Mouse (Mus musculus): ENCODE data around the gene Kctd15.

Gene Kctd15

GRCm38 (mm10) chr7:34656632-34657031 is at the start of gene Kctd15:
Gene Kctd15 (minus strand): TSS chr7:34656732.
- WGBS: 69% methylated on average over 5 of the region's 5 CpGs

GRCm38 (mm10) chr7:34704401-34704800 is 47.9 kb upstream of the Kctd15 start:
- 73% methylated on average over 4 of the region's 4 CpGs for WGBS

- WGBS: 69% methylated on average over 4 of the region's 4 CpGs
Measured at GRCm38 (mm10) chr7:34703437-34703836, 46.9 kb upstream of the Kctd15 start.

- 26% methylated on average over 11 of the region's 11 CpGs for WGBS
Measured at GRCm38 (mm10) chr7:34702718-34703351, 46.3 kb upstream of the Kctd15 start.

- 47% methylated on average over 3 of the region's 3 CpGs for WGBS
Measured at GRCm38 (mm10) chr7:34699888-34700287, 43.4 kb upstream of the Kctd15 start.

- WGBS: 88% methylated on average over 9 of the region's 9 CpGs
Measured at GRCm38 (mm10) chr7:34698221-34698620, 41.7 kb upstream of the Kctd15 start.

GRCm38 (mm10) chr7:34696086-34696485 is 39.6 kb upstream of the Kctd15 start:
- 74% methylated on average over 9 of the region's 9 CpGs for WGBS

- 77% methylated on average over 9 of the region's 9 CpGs for WGBS
Measured at GRCm38 (mm10) chr7:34694898-34695297, 38.4 kb upstream of the Kctd15 start.

GRCm38 (mm10) chr7:34693916-34694315 is 37.4 kb upstream of the Kctd15 start:
- WGBS: 98% methylated on average over 13 of the region's 13 CpGs

GRCm38 (mm10) chr7:34693072-34693471 is 36.5 kb upstream of the Kctd15 start:
- 83% methylated on average over 4 of the region's 4 CpGs for WGBS

GRCm38 (mm10) chr7:34690111-34690510 is 33.6 kb upstream of the Kctd15 start:
- 83% methylated on average over 13 of the region's 13 CpGs for WGBS

GRCm38 (mm10) chr7:34689028-34689427 is 32.5 kb upstream of the Kctd15 start:
- 65% methylated on average over 6 of the region's 6 CpGs for WGBS

- WGBS: 61% methylated on average over 7 of the region's 7 CpGs
Measured at GRCm38 (mm10) chr7:34685801-34686200, 29.3 kb upstream of the Kctd15 start.

GRCm38 (mm10) chr7:34685176-34685575 is 28.6 kb upstream of the Kctd15 start:
- 67% methylated on average over 4 of the region's 4 CpGs for WGBS

GRCm38 (mm10) chr7:34680771-34681421 is 24.4 kb upstream of the Kctd15 start:
- 35% methylated on average over 15 of the region's 15 CpGs for WGBS

GRCm38 (mm10) chr7:34679886-34680285 is 23.4 kb upstream of the Kctd15 start:
- 51% methylated on average over 2 of the region's 2 CpGs for WGBS

GRCm38 (mm10) chr7:34675831-34676514 is 19.4 kb upstream of the Kctd15 start:
- WGBS: 11% methylated on average over 33 of the region's 33 CpGs

- 29% methylated on average over 42 of the region's 42 CpGs for WGBS
Measured at GRCm38 (mm10) chr7:34675120-34675790, 18.7 kb upstream of the Kctd15 start.

- 43% methylated on average over 4 of the region's 4 CpGs for WGBS
Measured at GRCm38 (mm10) chr7:34672916-34673315, 16.4 kb upstream of the Kctd15 start.

- WGBS: under 1% methylated on average over 6 of the region's 6 CpGs
Measured at GRCm38 (mm10) chr7:34671911-34672310, 15.4 kb upstream of the Kctd15 start.

- WGBS: 85% methylated on average over 3 of the region's 3 CpGs
Measured at GRCm38 (mm10) chr7:34670778-34671177, 14.2 kb upstream of the Kctd15 start.

GRCm38 (mm10) chr7:34669336-34669735 is 12.8 kb upstream of the Kctd15 start:
- WGBS: 60% methylated on average over 9 of the region's 9 CpGs
